Mouse (Mus musculus): ENCODE data around the gene Nisch. TPM values are rescaled to one million over a fixed set of nuclear protein-coding genes. Genes with fewer than 3 reads are reported as not detected.
A peak's percentile ranks its signal among the peaks of the same experiment; 100 is the strongest.

Nisch gene
- polyA plus RNA-seq, 1 experiment from 2014 or later = 87.7 TPM

DNA sequence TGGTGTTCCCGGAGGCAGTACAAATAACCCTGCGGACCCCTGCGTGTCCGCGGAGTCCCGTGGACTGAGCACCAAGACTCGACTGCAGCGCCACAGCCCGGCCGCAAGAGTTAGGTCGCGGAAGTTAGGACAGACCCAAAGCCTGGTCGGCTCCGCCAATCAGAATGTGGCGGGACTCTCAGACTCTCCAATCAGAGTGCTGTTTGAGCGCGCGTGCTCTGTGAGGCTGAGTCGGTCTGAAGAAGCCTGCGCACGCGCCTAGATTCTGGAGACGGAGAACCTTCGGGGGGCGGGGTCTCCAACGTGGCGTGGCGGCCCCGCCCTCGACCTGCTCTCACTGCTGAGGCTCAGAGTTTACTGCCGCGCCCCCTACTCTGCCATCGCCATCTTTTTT, 87.9 kb downstream of the Nisch start, which contains the start of gene Smim4:
Gene Smim4, minus strand, starts transcription at position 131 of the 394 bp plus-strand sequence.
- H3K27ac ChIP-seq (replicated peaks) = peak within 1 kb of the TSS; percentile 85
- H3K4me2 ChIP-seq (replicated peaks; ENCODE audit: low read depth) = peak within 1 kb of the TSS; percentile 63
- ATAC-seq (ENCODE audit: low FRiP score, low TSS enrichment) = peak; percentile 96
- under 1% methylated on average over 33 of the region's 33 CpGs for WGBS
- peak; percentile 97 for DNase-seq (ENCODE audit: low spot score)
- no peaks in the 10 kb centered on the region for H3K9me3 ChIP-seq (ENCODE audit: control insufficient read depth, low read length)
- H3K4me3 ChIP-seq (ENCODE audit: low read depth, low read length) = peak within 1 kb of the TSS; percentile 70
- H3K36me3 ChIP-seq (ENCODE audit: control insufficient read depth, insufficient read depth, low read length) = no peaks in the 10 kb centered on the region
- H3K9ac ChIP-seq (ENCODE audit: low read length) = peak within 1 kb of the TSS; percentile 67
- TF ChIP-seq EP300 (optimal IDR thresholded peaks at IDR 0.05) = no peak
- peak; percentile 74 for TF ChIP-seq CTCF (IDR thresholded peaks at IDR 0.05; ENCODE audit: low read depth)
- peaks cover 6% of the 10 kb centered on the region; the same call in 1 of the 2 replicates for H3K4me1 ChIP-seq (replicated peaks; ENCODE audit: control insufficient read depth, insufficient read depth)
- H3K27me3 ChIP-seq (ENCODE audit: control insufficient read depth, insufficient read depth, low read length) = no peaks in the 10 kb centered on the region

DNA sequence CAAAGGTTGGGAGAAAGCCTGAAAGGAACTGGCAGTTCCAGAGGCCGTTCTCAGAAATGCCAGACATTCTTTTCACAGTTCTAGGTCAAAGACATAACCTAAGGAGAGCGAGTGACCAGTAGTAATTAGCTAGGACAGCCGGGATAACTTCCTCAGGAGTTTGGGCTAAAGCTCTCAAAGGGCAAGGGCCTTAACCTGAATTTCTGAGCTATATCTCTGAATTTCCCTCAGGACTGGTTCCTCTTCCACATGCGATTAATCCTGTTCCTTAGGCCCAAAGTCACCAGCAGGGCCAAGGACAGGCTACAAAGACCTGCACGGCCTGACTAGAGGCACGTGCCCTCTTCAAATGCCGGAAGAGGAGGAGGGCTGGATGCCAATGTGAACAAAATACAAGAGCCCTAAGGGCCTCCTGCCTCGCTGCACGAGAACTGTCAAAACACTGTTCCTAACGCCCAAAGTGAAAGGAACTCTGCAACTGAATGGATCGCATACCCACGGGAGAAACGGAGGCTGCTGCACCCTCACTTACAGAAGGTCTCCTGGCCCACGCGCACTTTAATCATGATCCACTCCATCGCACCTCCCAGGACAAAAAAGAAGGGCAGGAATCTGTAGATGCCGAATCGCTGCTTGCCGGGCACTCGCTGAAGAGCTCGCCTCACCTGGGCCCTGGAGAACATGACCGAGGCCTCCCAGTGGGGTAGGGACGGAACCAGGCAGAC, 88.5 kb downstream of the Nisch start:
- DNase-seq (ENCODE audit: low spot score) (peak; percentile 65), ATAC-seq (ENCODE audit: low FRiP score, low TSS enrichment) (peak; percentile 20)

DNA sequence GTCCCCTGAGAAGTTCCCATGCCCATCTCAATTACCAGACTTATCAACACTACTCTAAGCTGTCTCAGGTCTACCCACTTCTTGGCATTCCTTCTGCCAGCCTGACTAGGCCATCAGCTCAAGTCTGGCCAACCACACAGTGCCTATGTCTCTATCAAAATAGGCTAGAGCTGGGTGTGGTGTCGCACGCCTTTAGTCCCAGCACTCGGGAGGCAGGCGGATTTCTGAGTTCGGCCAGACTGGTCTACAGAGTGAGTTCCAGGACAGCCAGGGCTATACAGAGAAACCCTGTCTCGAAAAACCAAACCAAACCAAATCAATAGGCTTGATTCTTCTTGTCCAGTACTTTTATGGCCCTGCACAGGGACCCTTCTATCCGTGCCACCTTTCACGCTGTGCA, 89.9 kb downstream of the Nisch start:
- no peaks in the 10 kb centered on the region for H3K27me3 ChIP-seq (ENCODE audit: control insufficient read depth, insufficient read depth, low read length)
- DNase-seq (ENCODE audit: low spot score) = peak; percentile 14
- no peak overlapping the region for H3K4me3 ChIP-seq (ENCODE audit: low read depth, low read length)
- H3K4me2 ChIP-seq (replicated peaks; ENCODE audit: low read depth) = no peak overlapping the region
- H3K36me3 ChIP-seq (ENCODE audit: control insufficient read depth, insufficient read depth, low read length) = peaks cover 1% of the 10 kb centered on the region; the same call in 1 of the 2 replicates
- TF ChIP-seq CTCF (IDR thresholded peaks at IDR 0.05; ENCODE audit: low read depth) (no peak), EP300 (optimal IDR thresholded peaks at IDR 0.05) (no peak)
- 82% methylated on average over 8 of the region's 8 CpGs for WGBS
- no peak overlapping the region for H3K9ac ChIP-seq (ENCODE audit: low read length)
- H3K27ac ChIP-seq (replicated peaks) = no peak overlapping the region
- peaks cover under 1% of the 10 kb centered on the region; the same call in 1 of the 2 replicates for H3K4me1 ChIP-seq (replicated peaks; ENCODE audit: control insufficient read depth, insufficient read depth)
- no peaks in the 10 kb centered on the region for H3K9me3 ChIP-seq (ENCODE audit: control insufficient read depth, low read length)
- no peak for ATAC-seq (ENCODE audit: low FRiP score, low TSS enrichment)

More for the DNA sequence above, 88.5 kb downstream of the Nisch start:
- Histone ChIP-seq H3K9ac (ENCODE audit: low read length) (peak overlapping the region; percentile 67), H3K27ac (replicated peaks) (peak overlapping the region; percentile 85), H3K4me1 (replicated peaks; ENCODE audit: control insufficient read depth, insufficient read depth) (peaks cover 6% of the 10 kb centered on the region; the same call in 1 of the 2 replicates), H3K9me3 (ENCODE audit: control insufficient read depth, low read length) (no peaks in the 10 kb centered on the region), H3K36me3 (ENCODE audit: control insufficient read depth, insufficient read depth, low read length) (no peaks in the 10 kb centered on the region; the same call in 1 of the 2 replicates), H3K4me2 (replicated peaks; ENCODE audit: low read depth) (peak overlapping the region; percentile 63), H3K27me3 (ENCODE audit: control insufficient read depth, insufficient read depth, low read length) (no peaks in the 10 kb centered on the region), H3K4me3 (ENCODE audit: low read depth, low read length) (peak overlapping the region; percentile 70)
- under 1% methylated on average over 23 of the region's 23 CpGs for WGBS
- no peak for TF ChIP-seq CTCF (IDR thresholded peaks at IDR 0.05; ENCODE audit: low read depth)
- TF ChIP-seq EP300 (optimal IDR thresholded peaks at IDR 0.05) = no peak

DNA sequence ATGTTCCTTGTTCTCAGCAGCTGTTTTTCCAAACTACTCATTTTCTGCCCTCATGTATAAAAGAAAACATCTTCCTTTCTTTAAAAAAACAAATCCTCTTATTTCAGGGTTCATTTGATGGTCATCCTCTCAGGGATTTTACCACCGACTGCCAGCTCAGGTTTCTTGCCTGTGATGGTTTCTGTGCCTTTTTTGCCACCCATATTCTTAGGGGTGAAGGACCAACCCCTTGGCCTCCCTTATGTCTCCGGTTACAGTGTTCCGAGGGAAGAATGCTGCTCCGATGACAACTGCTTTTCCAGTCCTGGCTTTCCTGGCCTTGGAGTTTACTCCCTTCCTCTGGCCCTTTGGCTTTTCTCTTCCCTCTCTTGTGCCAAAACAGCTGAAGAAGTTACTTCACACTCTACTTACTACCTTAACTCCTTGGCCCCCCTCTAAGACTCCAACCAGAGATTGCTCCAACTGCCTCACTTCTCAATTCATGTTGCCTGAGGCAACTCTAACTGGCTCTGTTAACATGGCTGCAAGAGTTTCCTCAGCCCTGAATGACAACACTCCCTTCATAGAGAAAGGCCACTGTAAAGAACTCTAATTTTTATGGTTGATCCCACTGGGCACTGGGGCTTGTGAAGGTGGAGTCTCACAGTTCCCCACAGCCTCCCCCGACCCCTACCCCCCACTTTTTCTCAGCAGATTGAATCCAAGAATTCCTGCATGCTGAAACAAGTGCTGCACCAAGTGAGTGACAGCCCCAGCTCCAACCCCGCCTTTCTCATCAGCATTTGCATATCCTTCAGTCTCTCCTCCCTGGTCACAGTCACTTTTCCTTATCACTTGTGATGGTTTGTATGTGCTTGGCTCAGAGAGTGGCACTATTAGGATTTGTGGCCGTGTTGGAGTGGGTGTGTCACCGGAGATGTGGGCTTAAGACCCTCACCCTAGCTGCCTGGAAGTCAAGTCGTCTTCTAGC, 91.4 kb downstream of the Nisch start:
- H3K4me2 ChIP-seq (replicated peaks; ENCODE audit: low read depth) = no peak overlapping the region
- H3K9me3 ChIP-seq (ENCODE audit: control insufficient read depth, low read length) = no peaks in the 10 kb centered on the region
- ATAC-seq (ENCODE audit: low FRiP score, low TSS enrichment) (no peak), DNase-seq (ENCODE audit: low spot score) (peak; percentile 24)
- H3K27ac ChIP-seq (replicated peaks) = 0 out of 2 replicates have a peak overlapping the region, but pooled peaks have one; percentile 24
- WGBS = 50% methylated on average over 9 of the region's 9 CpGs
- H3K4me3 ChIP-seq (ENCODE audit: low read depth, low read length) = no peak overlapping the region
- peaks cover 4% of the 10 kb centered on the region; the same call in 1 of the 2 replicates for H3K36me3 ChIP-seq (ENCODE audit: control insufficient read depth, insufficient read depth, low read length)
- H3K4me1 ChIP-seq (replicated peaks; ENCODE audit: control insufficient read depth, insufficient read depth) = no peaks in the 10 kb centered on the region
- TF ChIP-seq EP300 (optimal IDR thresholded peaks at IDR 0.05) = no peak
- TF ChIP-seq CTCF (IDR thresholded peaks at IDR 0.05; ENCODE audit: low read depth) = no peak
- H3K27me3 ChIP-seq (ENCODE audit: control insufficient read depth, insufficient read depth, low read length) = no peaks in the 10 kb centered on the region
- no peak overlapping the region for H3K9ac ChIP-seq (ENCODE audit: low read length)

Other genes with a start within 250 kb of the Nisch start
- gene Glt8d1, start 215.5 kb downstream of the Nisch start, polyA plus RNA-seq (2015; fragmentation: Nextera tagmentation; extraction: Ambion mirVana) = 28.2 and 29.7 TPM in 2 replicates
- gene Spcs1, start 215.3 kb downstream of the Nisch start, polyA plus RNA-seq (2015; fragmentation: Nextera tagmentation; extraction: Ambion mirVana) = 508 and 513 TPM in 2 replicates
- gene Pbrm1, start 197.8 kb downstream of the Nisch start, polyA plus RNA-seq (2015; fragmentation: Nextera tagmentation; extraction: Ambion mirVana) = 47.8 and 47.9 TPM in 2 replicates
- gene Gnl3, start 197.8 kb downstream of the Nisch start, polyA plus RNA-seq (2015; fragmentation: Nextera tagmentation; extraction: Ambion mirVana) = 58.0 and 70.7 TPM in 2 replicates
- 99.3 and 108 TPM in 2 replicates for gene Smim4, start 88.0 kb downstream of the Nisch start, polyA plus RNA-seq (2015; fragmentation: Nextera tagmentation; extraction: Ambion mirVana)
- 61.0 and 65.3 TPM in 2 replicates for gene Nt5dc2, start 85.9 kb downstream of the Nisch start, polyA plus RNA-seq (2015; fragmentation: Nextera tagmentation; extraction: Ambion mirVana)
- 23.7 and 23.9 TPM in 2 replicates for gene Stab1, start 48.3 kb downstream of the Nisch start, polyA plus RNA-seq (2015; fragmentation: Nextera tagmentation; extraction: Ambion mirVana)
- gene Tnnc1, start 8.6 kb downstream of the Nisch start, polyA plus RNA-seq (2015; fragmentation: Nextera tagmentation; extraction: Ambion mirVana) = 4.1 and 6.5 TPM in 2 replicates
- gene Sema3g, start 914 bp upstream of the Nisch start, polyA plus RNA-seq (2015; fragmentation: Nextera tagmentation; extraction: Ambion mirVana) = 0.38 and 0.53 TPM in 2 replicates
- 9.5 and 10.1 TPM in 2 replicates for gene Phf7, start 34.4 kb upstream of the Nisch start, polyA plus RNA-seq (2015; fragmentation: Nextera tagmentation; extraction: Ambion mirVana)
- 22.5 and 24.5 TPM in 2 replicates for gene Bap1, start 34.5 kb upstream of the Nisch start, polyA plus RNA-seq (2015; fragmentation: Nextera tagmentation; extraction: Ambion mirVana)
- 0.74 and 0.81 TPM in 2 replicates for gene Dnah1, start 107.0 kb upstream of the Nisch start, polyA plus RNA-seq (2015; fragmentation: Nextera tagmentation; extraction: Ambion mirVana)
- gene Capn7, start 119.7 kb upstream of the Nisch start, polyA plus RNA-seq (2015; fragmentation: Nextera tagmentation; extraction: Ambion mirVana) = 24.8 and 26.8 TPM in 2 replicates
- gene Sh3bp5, start 219.1 kb upstream of the Nisch start, polyA plus RNA-seq (2015; fragmentation: Nextera tagmentation; extraction: Ambion mirVana) = 9.9 and 10.9 TPM in 2 replicates